Mouse (Mus musculus) intestine, embryonic 14.5 days (tissue): ENCODE data around the gene Prkn. TPM values are rescaled to one million over a fixed set of nuclear protein-coding genes. Genes with fewer than 3 reads are reported as not detected.

Experiments used
- ATAC-seq: fragments of 200-750 bp; cut with Nextera tagmentation; replicated peaks from 2 replicates; pipeline ENCODE4 v1.8.0; 2017; ENCODE audit warnings: low read depth, moderate number of reproducible peaks, moderate TSS enrichment, moderate library complexity; ENCODE audit not compliant: low FRiP score, low TSS enrichment
- DNase-seq: peaks from one replicate; pipeline ENCODE4 v3.0.0-alpha.2; 2018; ENCODE audit warnings: low spot score
- H3K27ac ChIP-seq: fragments of 300-500 bp; sonication (generic); 2 replicates; pipeline ENCODE4 v1.5.1; 2014; ENCODE audit warnings: low read depth, mild to moderate bottlenecking, control low read depth
- H3K27me3 ChIP-seq: fragments of 300-500 bp; sonication (generic); replicated peaks from 2 replicates; pipeline ENCODE4 v1.6.1; 2014; ENCODE audit warnings: low read length, control low read depth; ENCODE audit not compliant: control insufficient read depth, insufficient read depth
- H3K36me3 ChIP-seq: fragments of 300-500 bp; sonication (generic); 2 replicates; pipeline ENCODE4 v1.6.1; 2014; ENCODE audit warnings: low read length, control low read depth; ENCODE audit not compliant: control insufficient read depth, insufficient read depth
- H3K4me1 ChIP-seq: fragments of 300-500 bp; sonication (generic); replicated peaks from 2 replicates; pipeline ENCODE4 v1.6.1; 2014; ENCODE audit warnings: low read length, control low read depth, mixed read lengths; ENCODE audit not compliant: control insufficient read depth, insufficient read depth
- H3K4me2 ChIP-seq: fragments of 300-500 bp; sonication (generic); 2 replicates; pipeline ENCODE4 v1.6.1; 2014; ENCODE audit warnings: low read length
- H3K4me3 ChIP-seq: fragments of 300-500 bp; sonication (generic); 2 replicates; pipeline ENCODE4 v1.5.1; 2014; ENCODE audit warnings: low read depth, low read length, control low read depth, mixed read lengths
- H3K9ac ChIP-seq: fragments of 300-500 bp; sonication (generic); 2 replicates; pipeline ENCODE4 v1.6.1; 2014; ENCODE audit warnings: mild to moderate bottlenecking, low read length
- H3K9me3 ChIP-seq: fragments of 300-500 bp; sonication (generic); 2 replicates; pipeline ENCODE4 v1.6.1; 2016; ENCODE audit warnings: low read length, control low read depth; ENCODE audit not compliant: control insufficient read depth
- WGBS: fragments of 180-500 bp; shearing (Covaris S2); extraction: QIAGEN DNeasy Blood & Tissue Kit; methylation state at CpG from one replicate; pipeline ENCODE4 v1.1.7; 2014; 5-methylcytosine and 5-hydroxymethylcytosine counted together
- polyA plus RNA-seq: library from polyadenylated mRNA; unstranded; fragments of >200 nt; fragmentation: Nextera tagmentation; extraction: Ambion mirVana; gene quantifications from 2 replicates; pipeline ENCODE4 v1.2.1, GENCODE M21; 2014

The Prkn gene
- polyA plus RNA-seq, 1 experiment from 2014 or later = 2.3 TPM

DNA sequence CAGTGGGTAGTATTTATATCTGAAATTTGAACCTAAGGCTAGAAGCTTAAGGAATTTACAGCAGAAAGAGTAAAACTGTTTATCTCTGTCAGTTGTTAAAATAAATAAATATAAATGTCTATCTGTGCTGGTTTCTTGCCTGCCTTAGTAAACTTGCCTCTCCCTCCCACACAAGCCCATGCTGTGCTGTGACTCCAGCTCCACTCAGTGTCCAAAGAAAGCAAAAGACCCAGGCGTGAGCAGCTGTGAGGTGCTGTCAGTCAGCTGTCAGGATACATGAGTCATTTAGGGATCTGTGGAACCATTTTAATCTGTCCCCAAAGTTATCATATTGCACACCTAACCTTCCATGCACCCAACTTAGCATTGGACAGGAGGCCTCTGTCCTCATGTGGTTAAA lies 389.2 kb downstream of the Prkn start:
- Histone ChIP-seq H3K4me3 (no peak overlapping the region), H3K9me3 (no peaks in the 10 kb centered on the region), H3K27ac (no peak overlapping the region), H3K27me3 (no peaks in the 10 kb centered on the region), H3K4me1 (no peaks in the 10 kb centered on the region), H3K36me3 (no peaks in the 10 kb centered on the region), H3K9ac (no peak overlapping the region), H3K4me2 (no peak overlapping the region)
- WGBS = 33% methylated on average over 1 of the region's 1 CpGs
- ATAC-seq (no peak), DNase-seq (no peak)

DNA sequence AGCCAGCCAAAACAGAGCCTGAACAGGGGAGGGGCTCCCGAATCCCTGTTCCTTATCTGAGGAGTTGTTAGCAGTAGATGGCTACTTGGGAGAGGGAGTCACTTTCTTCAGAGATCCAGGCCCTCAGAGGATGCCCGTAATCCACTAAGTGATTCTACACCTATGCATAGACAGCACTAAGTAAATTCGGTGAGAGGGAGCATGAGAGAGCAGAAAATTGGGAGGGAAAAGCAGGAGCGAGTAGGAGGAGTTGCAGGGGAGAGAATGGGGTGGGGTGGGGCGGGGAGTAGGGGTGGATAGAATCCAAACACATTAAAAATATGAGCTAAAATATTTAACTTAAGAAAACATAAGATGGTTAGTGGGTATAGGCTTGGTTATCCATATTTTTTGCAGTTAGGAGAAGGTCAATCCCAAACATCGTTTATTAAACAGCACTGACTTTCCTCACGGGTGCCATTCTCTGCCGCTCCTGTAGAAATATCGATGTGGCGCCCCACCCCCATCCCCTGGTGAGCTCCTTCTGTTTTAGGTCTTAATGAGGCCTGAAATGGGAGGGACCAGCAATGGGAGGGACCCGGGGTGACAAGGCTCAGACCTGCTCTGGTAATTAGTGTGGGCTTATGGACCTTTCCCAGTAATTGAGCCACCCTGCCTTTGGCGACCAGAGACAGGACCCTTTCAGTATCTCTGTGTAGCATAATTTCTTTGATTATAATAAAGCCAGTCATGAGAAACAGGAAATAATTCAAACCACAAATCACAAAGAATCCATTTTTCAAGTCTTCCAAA lies 390.6 kb downstream of the Prkn start:
- no peaks in the 10 kb centered on the region for H3K27me3 ChIP-seq
- DNase-seq (no peak), ATAC-seq (no peak)
- H3K9ac ChIP-seq = no peak overlapping the region
- 38% methylated on average over 12 of the region's 12 CpGs for WGBS
- no peaks in the 10 kb centered on the region for H3K4me1 ChIP-seq
- H3K27ac ChIP-seq = no peak overlapping the region
- H3K4me2 ChIP-seq = no peak overlapping the region
- no peak overlapping the region for H3K4me3 ChIP-seq
- H3K9me3 ChIP-seq = no peaks in the 10 kb centered on the region
- no peaks in the 10 kb centered on the region for H3K36me3 ChIP-seq

DNA sequence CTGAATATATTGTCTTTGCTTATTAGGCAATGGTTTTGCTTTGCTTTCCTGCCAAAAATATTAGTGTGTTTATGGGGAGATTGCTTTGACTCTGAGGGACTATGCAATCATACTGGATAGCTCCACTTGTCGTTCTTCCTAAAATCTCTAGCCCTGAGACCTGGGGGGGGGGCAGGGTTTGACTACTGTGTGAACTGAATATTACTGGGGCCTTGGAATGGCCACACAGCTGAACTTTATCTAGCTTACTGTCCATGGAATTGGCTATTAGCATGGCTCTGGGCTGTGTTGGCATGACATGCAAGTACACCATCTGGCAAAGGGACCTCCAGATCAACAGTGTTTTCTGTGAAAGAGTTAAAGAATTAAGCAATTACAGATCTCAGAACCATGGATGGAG lies 395.1 kb downstream of the Prkn start:
- H3K36me3 ChIP-seq = no peaks in the 10 kb centered on the region
- DNase-seq (no peak), ATAC-seq (no peak)
- H3K4me2 ChIP-seq = no peak overlapping the region
- 49% methylated on average over 1 of the region's 1 CpGs for WGBS
- H3K27ac ChIP-seq = no peak overlapping the region
- H3K27me3 ChIP-seq = no peaks in the 10 kb centered on the region
- H3K9ac ChIP-seq = no peak overlapping the region
- H3K4me3 ChIP-seq = no peak overlapping the region
- H3K4me1 ChIP-seq = no peaks in the 10 kb centered on the region
- no peaks in the 10 kb centered on the region for H3K9me3 ChIP-seq

DNA sequence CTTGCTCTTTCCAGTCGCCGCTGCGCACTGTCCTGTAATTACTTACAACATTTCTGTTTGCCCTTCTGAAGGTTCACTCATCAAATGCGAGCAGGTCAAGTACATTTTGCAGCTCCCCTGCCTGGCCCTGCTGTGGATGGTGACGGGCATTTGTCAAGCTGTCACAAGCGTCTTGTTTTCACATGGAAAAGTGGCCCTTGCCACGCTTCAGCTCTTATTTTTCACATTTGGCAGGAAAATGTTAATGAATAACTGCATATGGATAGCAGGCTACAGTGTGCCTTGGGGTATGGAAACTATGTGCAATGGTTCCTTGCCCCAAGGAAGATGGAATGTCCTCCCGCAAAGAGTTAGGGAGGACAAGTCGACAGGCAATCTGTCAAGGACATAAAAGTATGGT lies 404.9 kb downstream of the Prkn start:
- H3K27ac ChIP-seq = no peak overlapping the region

DNA sequence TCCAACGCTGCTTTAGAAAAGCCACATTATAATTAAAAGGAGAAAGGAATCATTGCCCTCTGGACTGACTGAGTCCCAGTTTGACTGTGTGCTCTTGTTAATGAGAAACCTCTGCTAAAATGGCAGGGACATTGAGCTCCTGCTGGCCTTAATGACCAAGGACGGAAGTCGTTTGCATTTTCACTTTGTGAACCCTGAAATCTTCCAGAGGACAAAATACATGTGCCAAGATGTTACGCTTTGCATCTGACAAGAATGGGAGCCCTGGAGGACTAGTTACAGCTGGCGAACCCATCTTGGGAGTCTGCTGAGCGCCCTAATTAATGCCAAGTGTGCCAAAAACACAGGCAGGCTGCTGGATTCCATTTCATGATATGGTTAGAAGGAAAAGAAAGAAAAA lies 409.0 kb downstream of the Prkn start:
- Histone ChIP-seq H3K9ac (no peak overlapping the region), H3K4me2 (no peak overlapping the region), H3K9me3 (no peaks in the 10 kb centered on the region), H3K27me3 (no peaks in the 10 kb centered on the region), H3K4me3 (no peak overlapping the region), H3K4me1 (no peaks in the 10 kb centered on the region), H3K27ac (no peak overlapping the region), H3K36me3 (no peaks in the 10 kb centered on the region)
- DNase-seq (no peak), ATAC-seq (no peak)
- 78% methylated on average over 6 of the region's 6 CpGs for WGBS

More for the DNA sequence above, 404.9 kb downstream of the Prkn start:
- Histone ChIP-seq H3K36me3 (no peaks in the 10 kb centered on the region), H3K9ac (no peak overlapping the region), H3K4me1 (no peaks in the 10 kb centered on the region), H3K27me3 (no peaks in the 10 kb centered on the region), H3K4me3 (no peak overlapping the region), H3K9me3 (no peaks in the 10 kb centered on the region), H3K4me2 (no peak overlapping the region)
- no peak for DNase-seq
- 48% methylated on average over 9 of the region's 9 CpGs for WGBS
- ATAC-seq = no peak

DNA sequence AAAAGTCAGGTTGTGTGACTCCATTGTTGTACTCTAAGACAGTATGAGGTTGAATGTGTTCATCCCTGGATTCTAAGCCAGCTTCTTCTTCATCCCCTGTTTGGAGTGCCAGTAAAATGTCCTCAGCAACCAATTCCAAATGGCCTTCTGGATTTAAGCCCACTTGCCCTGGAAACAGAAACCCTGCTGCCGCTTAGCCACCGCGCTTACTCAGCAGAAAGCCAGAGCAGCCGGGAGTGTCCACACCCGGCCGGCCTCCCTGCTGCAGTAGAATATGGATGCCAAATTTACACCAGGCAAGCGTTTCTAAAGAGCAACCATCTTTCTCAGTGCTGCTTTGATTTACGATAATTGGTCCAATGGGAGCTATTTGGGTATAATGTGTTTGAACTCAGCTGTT lies 420.5 kb downstream of the Prkn start:
- Histone ChIP-seq H3K4me3 (no peak overlapping the region), H3K36me3 (no peaks in the 10 kb centered on the region), H3K4me2 (no peak overlapping the region), H3K27ac (no peak overlapping the region), H3K27me3 (no peaks in the 10 kb centered on the region), H3K9me3 (no peaks in the 10 kb centered on the region), H3K9ac (no peak overlapping the region), H3K4me1 (no peaks in the 10 kb centered on the region)
- 68% methylated on average over 8 of the region's 8 CpGs for WGBS
- DNase-seq (no peak), ATAC-seq (no peak)

DNA sequence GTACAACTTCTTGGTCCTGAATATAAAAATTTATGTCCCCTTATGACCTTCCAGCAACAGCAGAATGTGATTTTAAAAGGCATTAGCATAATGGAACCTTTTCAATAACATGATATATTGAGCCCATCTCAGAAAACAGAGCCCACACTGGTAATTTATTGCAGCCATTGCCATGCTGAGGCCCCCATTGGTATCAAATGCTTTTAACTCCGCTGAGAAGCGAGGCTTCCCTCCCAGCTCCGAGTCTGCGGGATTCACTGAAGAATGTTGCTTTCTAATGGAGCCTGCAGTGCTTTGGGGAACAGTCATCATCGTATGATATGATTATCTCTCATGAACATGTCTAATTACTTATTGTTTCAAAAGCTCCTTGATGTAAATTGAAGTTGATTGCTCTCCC lies 421.5 kb downstream of the Prkn start:
- H3K4me3 ChIP-seq = no peak overlapping the region
- no peaks in the 10 kb centered on the region for H3K36me3 ChIP-seq
- no peak for ATAC-seq
- no peak for DNase-seq
- H3K4me1 ChIP-seq = no peaks in the 10 kb centered on the region
- no peaks in the 10 kb centered on the region for H3K27me3 ChIP-seq
- H3K4me2 ChIP-seq = no peak overlapping the region
- H3K9ac ChIP-seq = no peak overlapping the region
- H3K27ac ChIP-seq = no peak overlapping the region
- H3K9me3 ChIP-seq = no peaks in the 10 kb centered on the region
- 71% methylated on average over 5 of the region's 5 CpGs for WGBS

DNA sequence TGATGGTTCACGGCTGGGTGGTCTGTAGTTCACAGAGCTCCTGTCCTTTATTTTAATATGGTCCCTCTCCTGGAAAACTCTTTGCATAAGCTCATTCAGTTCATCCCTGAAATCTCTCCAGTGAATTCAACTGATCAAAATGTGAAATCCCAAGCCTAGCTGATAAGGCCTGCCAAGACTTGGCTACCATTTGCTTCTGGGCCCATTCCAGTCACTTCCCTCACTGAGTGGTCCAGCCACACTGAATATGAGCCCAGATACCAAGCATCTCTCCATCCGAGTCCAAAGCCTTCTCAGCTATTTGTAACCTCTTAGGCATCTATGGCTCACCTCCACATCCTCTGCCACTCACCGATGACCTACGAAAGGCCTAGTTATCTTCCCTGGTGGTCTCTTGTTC lies 427.8 kb downstream of the Prkn start:
- H3K4me1 ChIP-seq = no peaks in the 10 kb centered on the region
- H3K4me3 ChIP-seq = no peak overlapping the region
- DNase-seq = no peak
- no peaks in the 10 kb centered on the region for H3K36me3 ChIP-seq
- no peak for ATAC-seq
- no peak overlapping the region for H3K4me2 ChIP-seq
- WGBS = 86% methylated on average over 4 of the region's 4 CpGs
- H3K27me3 ChIP-seq = no peaks in the 10 kb centered on the region
- H3K9ac ChIP-seq = no peak overlapping the region
- H3K9me3 ChIP-seq = no peaks in the 10 kb centered on the region
- no peak overlapping the region for H3K27ac ChIP-seq

DNA sequence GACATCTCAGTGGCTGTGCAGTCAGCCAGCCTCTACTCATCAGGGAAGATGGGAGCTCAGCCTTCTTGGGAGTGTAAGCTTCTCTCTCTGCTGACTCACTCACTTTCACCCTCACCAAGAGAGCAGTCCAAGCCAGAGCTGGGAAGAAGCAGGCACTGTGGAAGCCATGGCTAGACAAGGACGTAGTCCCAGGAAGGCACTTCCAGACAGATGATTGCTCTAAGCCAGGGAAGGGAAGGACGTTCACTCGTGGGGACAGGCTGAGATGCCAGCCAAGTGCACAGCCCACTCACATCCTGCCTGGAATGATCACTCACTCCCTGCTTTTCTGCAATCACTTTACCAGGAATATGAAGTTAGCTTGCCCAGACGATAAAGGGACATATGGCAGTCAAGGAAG lies 430.0 kb downstream of the Prkn start:
- Histone ChIP-seq H3K9ac (no peak overlapping the region), H3K4me1 (no peaks in the 10 kb centered on the region), H3K4me2 (no peak overlapping the region), H3K9me3 (no peaks in the 10 kb centered on the region), H3K27ac (no peak overlapping the region), H3K36me3 (no peaks in the 10 kb centered on the region), H3K27me3 (no peaks in the 10 kb centered on the region), H3K4me3 (no peak overlapping the region)
- ATAC-seq (no peak), DNase-seq (no peak)
- WGBS = 90% methylated on average over 4 of the region's 4 CpGs
